Mouse (Mus musculus): ENCODE measurements at regions not wholly inside any gene's neighbourhood (a gene's known extent, or its start where the extent isn't known, plus 50 kb on each side); places are given as distances from the start of the nearest gene placed in this dataset.

DNA sequence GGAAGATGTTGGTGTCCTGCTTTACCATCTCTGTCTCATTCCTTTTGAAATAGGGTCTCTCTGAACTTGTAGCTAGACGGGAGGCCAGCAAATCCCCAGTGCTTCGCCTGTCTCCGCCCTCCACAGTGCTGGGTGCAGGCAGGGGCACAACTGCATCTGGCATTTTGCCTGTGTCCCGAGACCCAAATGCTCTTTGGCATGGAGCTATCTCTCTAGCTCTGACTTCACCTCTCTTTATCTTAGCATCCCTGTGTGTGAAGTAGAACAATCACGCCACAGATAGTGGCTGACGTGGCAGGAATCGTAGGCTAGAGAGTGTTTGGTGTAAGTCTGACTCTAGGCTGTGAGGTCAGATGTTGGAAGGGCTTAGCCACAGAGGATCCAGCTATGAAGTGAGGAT lies 53.2 kb upstream of the Neurl1b start:
- H3K27ac ChIP-seq (replicated peaks): no peak overlapping the region
- no peak for DNase-seq (ENCODE audit: low spot score)
- H3K4me3 ChIP-seq: no peak overlapping the region
- no peaks in the 10 kb centered on the region for H3K9me3 ChIP-seq
- no peaks in the 10 kb centered on the region for H3K36me3 ChIP-seq (replicated peaks)
- no peaks in the 10 kb centered on the region for H3K27me3 ChIP-seq (replicated peaks; ENCODE audit: low read depth, poor library complexity, severe bottlenecking)
- whole genome bisulfite sequencing: 77% methylated on average over 7 of the region's 7 CpGs
- peaks cover 33% of the 10 kb centered on the region for H3K4me1 ChIP-seq

DNA sequence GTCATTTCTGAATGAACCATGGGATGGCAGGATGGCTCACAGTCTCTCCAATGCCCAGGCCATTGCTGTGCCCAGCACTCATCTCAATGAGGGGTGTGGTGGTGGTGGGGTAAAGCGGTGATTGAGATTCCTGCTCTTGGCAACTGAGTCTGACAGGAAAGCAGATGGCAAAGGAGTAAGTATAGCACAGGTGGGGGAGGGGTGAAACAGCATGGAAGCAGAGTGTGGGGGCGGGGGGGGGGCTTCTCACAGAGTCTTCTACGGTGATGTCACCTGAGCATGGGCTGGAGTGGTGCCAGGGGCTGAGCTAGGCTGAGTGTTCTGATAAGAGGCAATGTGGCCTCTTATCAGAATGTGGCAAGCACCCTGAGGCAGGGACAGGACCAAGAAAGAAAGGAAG lies 52.6 kb upstream of the Neurl1b start:
- DNase-seq (ENCODE audit: low spot score): no peak
- Histone ChIP-seq H3K27ac (replicated peaks) (no peak overlapping the region), H3K27me3 (replicated peaks; ENCODE audit: low read depth, poor library complexity, severe bottlenecking) (no peaks in the 10 kb centered on the region), H3K9me3 (no peaks in the 10 kb centered on the region), H3K36me3 (replicated peaks) (no peaks in the 10 kb centered on the region), H3K4me1 (peaks cover 33% of the 10 kb centered on the region), H3K4me3 (no peak overlapping the region)
- 68% methylated on average over 3 of the region's 3 CpGs for WGBS

GRCm38 (mm10) chr17:26362586-26363361 lies 51.9 kb upstream of the Neurl1b start:
- 70% methylated on average over 12 of the region's 12 CpGs for WGBS
- Histone ChIP-seq H3K4me1 (peaks cover 33% of the 10 kb centered on the region), H3K27ac (replicated peaks) (0 out of 2 replicates have a peak overlapping the region, but pooled peaks have one; percentile 54), H3K4me3 (no peak overlapping the region), H3K36me3 (replicated peaks) (no peaks in the 10 kb centered on the region), H3K9me3 (no peaks in the 10 kb centered on the region), H3K27me3 (replicated peaks; ENCODE audit: low read depth, poor library complexity, severe bottlenecking) (no peaks in the 10 kb centered on the region)
- DNase-seq (ENCODE audit: low spot score): no peak

DNA sequence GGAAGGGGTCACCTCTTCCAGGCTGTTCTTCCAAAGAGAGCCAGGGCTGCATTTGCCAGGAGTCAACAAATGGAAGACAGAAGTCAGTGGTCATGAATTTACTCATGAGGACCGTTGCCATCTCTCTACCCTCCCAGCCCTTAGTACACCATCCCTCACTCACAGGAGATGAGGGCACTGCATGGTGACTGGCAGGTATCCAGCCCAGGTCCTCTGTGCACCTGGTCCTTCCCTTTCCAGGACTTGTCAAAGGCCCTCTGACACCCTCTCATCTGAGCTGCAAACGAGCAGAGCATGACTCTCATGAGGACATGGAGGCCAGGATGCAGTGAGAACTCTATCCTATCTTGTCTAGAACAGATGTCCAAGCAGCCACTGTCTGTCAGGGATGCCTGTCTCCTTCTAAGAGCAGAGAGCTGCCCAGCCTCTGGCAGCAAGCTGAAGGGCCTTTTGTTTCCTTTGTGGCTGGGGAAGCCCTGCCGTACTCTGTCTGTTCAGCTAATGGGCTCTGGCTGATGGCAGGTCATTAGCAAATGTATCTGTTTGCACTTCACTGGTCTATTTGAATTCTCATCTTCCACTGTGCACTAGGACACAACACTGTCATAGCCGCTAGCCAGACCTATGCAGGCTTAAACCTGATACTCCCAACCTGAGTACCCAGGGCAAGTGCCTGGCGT lies 50.6 kb upstream of the Neurl1b start:
- Histone ChIP-seq H3K36me3 (replicated peaks) (no peaks in the 10 kb centered on the region), H3K27ac (replicated peaks) (peak overlapping the region; percentile 54), H3K9me3 (no peaks in the 10 kb centered on the region), H3K27me3 (replicated peaks; ENCODE audit: low read depth, poor library complexity, severe bottlenecking) (no peaks in the 10 kb centered on the region), H3K4me3 (no peak overlapping the region), H3K4me1 (peaks cover 33% of the 10 kb centered on the region)
- 63% methylated on average over 5 of the region's 5 CpGs for WGBS
- DNase-seq (ENCODE audit: low spot score): no peak
